Mouse (Mus musculus): Measurements from ENCODE around the gene Tedc2. TPM values are rescaled to one million over a fixed set of nuclear protein-coding genes. Genes with fewer than 3 reads are reported as not detected.

Gene Tedc2
- total RNA-seq, 4 experiments from 2014 or later, result 1.1 to 1.5 (median 1.3) TPM

- no peak for DNase-seq (ENCODE audit: low spot score in 2 of 2)
These were observed 26.9 kb downstream of the Tedc2 start for GRCm38 (mm10) chr17:24193769-24194168.

- no peak for DNase-seq (ENCODE audit: low spot score in 2 of 2)
These were observed 27.4 kb downstream of the Tedc2 start for GRCm38 (mm10) chr17:24193268-24193667.

- no peak for DNase-seq (ENCODE audit: low spot score in 2 of 2)
These were observed 27.8 kb downstream of the Tedc2 start for GRCm38 (mm10) chr17:24192848-24193247.

- DNase-seq (ENCODE audit: low spot score in 2 of 2), result peak in 1 of 2 experiments; percentile 38
These were observed 29.2 kb downstream of the Tedc2 start for GRCm38 (mm10) chr17:24191481-24191880.

GRCm38 (mm10) chr17:24190934-24191333 is 29.7 kb downstream of the Tedc2 start:
- DNase-seq (ENCODE audit: low spot score in 2 of 2), result no peak

GRCm38 (mm10) chr17:24174259-24174658 is 46.4 kb downstream of the Tedc2 start:
- DNase-seq (ENCODE audit: low spot score in 2 of 2), result no peak

- DNase-seq (ENCODE audit: low spot score in 2 of 2), result peak in 1 of 2 experiments; percentile 46
These were observed 47.2 kb downstream of the Tedc2 start for GRCm38 (mm10) chr17:24173423-24173822.

- DNase-seq (ENCODE audit: low spot score in 2 of 2), result no peak
These were observed 48.9 kb downstream of the Tedc2 start for GRCm38 (mm10) chr17:24171738-24172137.

GRCm38 (mm10) chr17:24170729-24171128 is 49.9 kb downstream of the Tedc2 start:
- no peak for DNase-seq (ENCODE audit: low spot score in 2 of 2)

- no peak for DNase-seq (ENCODE audit: low spot score in 2 of 2)
These were observed 50.5 kb downstream of the Tedc2 start for GRCm38 (mm10) chr17:24170125-24170524.

- DNase-seq (ENCODE audit: low spot score in 2 of 2), result peak; percentile 92 to 95
These were observed 51.2 kb downstream of the Tedc2 start, which contains the start of gene Atp6v0c for GRCm38 (mm10) chr17:24169317-24170065. Gene Atp6v0c (minus strand): TSS chr17:24169702.

GRCm38 (mm10) chr17:24168590-24169277 is 51.9 kb downstream of the Tedc2 start:
- DNase-seq (ENCODE audit: low spot score in 2 of 2), result peak; percentile 34 to 35

- DNase-seq (ENCODE audit: low spot score in 2 of 2), result no peak
These were observed 52.7 kb downstream of the Tedc2 start for GRCm38 (mm10) chr17:24167891-24168505.

GRCm38 (mm10) chr17:24167120-24167519 is 53.5 kb downstream of the Tedc2 start:
- no peak for DNase-seq (ENCODE audit: low spot score in 2 of 2)

Small RNA genes lying within 50 kb of the gene (microRNA-seq; reads per million reads assigned to microRNA genes)
- gene Mir5134 (not detected), gene Mir6965 (not detected)

Other genes starting within 250 kb of the Tedc2 start
- not detected for gene Prss30, start 240.3 kb downstream of the Tedc2 start, total RNA-seq (2022)
- gene Prss22, start 222.8 kb downstream of the Tedc2 start, total RNA-seq (2022), result not detected
- gene Prss27, start 182.7 kb downstream of the Tedc2 start, total RNA-seq (2022), result not detected
- gene Kctd5, start 147.4 kb downstream of the Tedc2 start, total RNA-seq (2022), result 1 to 10 TPM; 5.8 to 8.0 (median 6.1) TPM
- gene Pdpk1, start 69.9 kb downstream of the Tedc2 start, total RNA-seq (2022), result 10 to 100 TPM; 36.6 to 43.2 (median 39.8) TPM
- gene Amdhd2, start 57.1 kb downstream of the Tedc2 start, total RNA-seq (2022), result 10 to 100 TPM in 2 of 4 experiments, 1 to 10 TPM in 2; 9.4 to 12.8 (median 10.3) TPM
- 100 to 1,000 TPM; 152 to 173 (median 158) TPM for gene Atp6v0c, start 51.1 kb downstream of the Tedc2 start, total RNA-seq (2022)
- 1 to 10 TPM; 4.8 to 7.0 (median 5.8) TPM for gene Tbc1d24, start 15.3 kb downstream of the Tedc2 start, total RNA-seq (2022)
- gene Ntn3, start 11.3 kb downstream of the Tedc2 start, total RNA-seq (2022), result under 1 TPM; 0.19 to 0.53 (median 0.42) TPM
- under 1 TPM; 0.10 to 0.48 (median 0.32) TPM for gene Ccnf, start 30.6 kb upstream of the Tedc2 start, total RNA-seq (2022)
- not detected for gene Abca17, start 130.2 kb upstream of the Tedc2 start, total RNA-seq (2022)
- 1 to 10 TPM; 5.7 to 6.7 (median 6.4) TPM for gene Abca3, start 131.1 kb upstream of the Tedc2 start, total RNA-seq (2022)
- gene Rnps1, start 193.7 kb upstream of the Tedc2 start, total RNA-seq (2022), result 10 to 100 TPM; 51.0 to 54.1 (median 52.4) TPM
- gene Eci1, start 205.8 kb upstream of the Tedc2 start, total RNA-seq (2022), result 100 to 1,000 TPM; 133 to 159 (median 146) TPM
- gene Dnase1l2, start 222.3 kb upstream of the Tedc2 start, total RNA-seq (2022), result 1 to 10 TPM in 1 of 4 experiments, under 1 TPM in 3; 0.15 to 1.0 (median 0.79) TPM
- gene E4f1, start 249.5 kb upstream of the Tedc2 start, total RNA-seq (2022), result 10 to 100 TPM; 13.6 to 14.6 (median 14.2) TPM
- gene Pgp, start 249.5 kb upstream of the Tedc2 start, total RNA-seq (2022), result 10 to 100 TPM; 55.1 to 60.3 (median 60.2) TPM

All from gastrocnemius, adult 8-10 months (tissue).